Mouse (Mus musculus) embryo, embryonic 11.5 days (tissue): Measurements from ENCODE around the gene Eif1.
"Not testable (repeated sequence)": the region's sequence is repeated elsewhere in the genome, so short reads cannot be mapped to it uniquely, and the experiment has no call there.

Experiments used
- DNase-seq: peaks from one replicate; pipeline ENCODE4 v3.0.0-alpha.2; 2012; ENCODE audit warnings: low read depth, low spot score

Eif1 gene

GRCm38 (mm10) chr11:100352076-100352857, 32.6 kb downstream of the Eif1 start:
- no peak for DNase-seq

- no peak for DNase-seq
These were observed 35.7 kb downstream of the Eif1 start for GRCm38 (mm10) chr11:100355151-100355951.

DNA sequence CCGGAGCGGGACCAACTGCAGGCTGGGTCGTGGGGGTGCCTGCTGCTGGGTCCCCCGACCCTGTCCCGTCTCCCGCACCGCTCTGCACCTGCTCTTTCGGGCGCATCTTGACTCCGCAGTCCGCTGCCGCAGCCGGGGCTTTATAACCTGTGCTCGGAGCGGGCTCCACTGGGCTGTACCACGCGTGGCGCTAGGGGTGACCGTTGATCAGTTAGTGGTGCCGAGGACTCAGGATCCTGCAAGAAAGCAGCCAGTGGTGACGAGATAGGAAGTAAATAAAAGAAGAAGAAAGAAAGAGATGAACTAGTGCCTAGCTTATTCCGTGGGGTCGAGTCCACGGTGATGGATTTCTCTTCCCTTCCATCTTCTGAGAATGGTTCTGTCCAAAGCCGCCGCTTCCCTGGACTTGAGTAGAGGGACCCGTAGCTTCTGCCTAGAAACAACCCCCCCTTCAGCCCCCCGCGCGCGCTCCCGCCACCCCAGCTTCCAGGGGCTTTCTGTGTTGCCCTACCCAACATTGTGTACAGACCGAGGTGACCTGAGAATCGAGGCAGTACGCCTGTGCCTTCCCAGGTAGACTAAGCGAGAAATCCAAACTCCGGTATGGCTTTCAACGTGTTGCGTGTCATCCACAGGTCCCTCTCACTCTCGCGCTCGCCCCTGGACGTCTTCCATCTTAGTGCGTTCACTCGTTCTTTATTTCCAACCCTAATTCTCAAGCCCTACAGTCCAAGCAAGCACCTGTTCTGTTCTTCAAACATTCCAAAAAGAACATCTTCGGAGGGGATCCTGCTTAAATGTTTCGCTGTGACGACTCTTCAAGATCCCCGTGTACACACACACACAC, 36.5 kb downstream of the Eif1 start, which contains the start of gene Hap1:
TSS of gene Hap1 (minus strand) at position 157 of the 847 bp plus-strand sequence.
- DNase-seq: peak; percentile 47

DNA sequence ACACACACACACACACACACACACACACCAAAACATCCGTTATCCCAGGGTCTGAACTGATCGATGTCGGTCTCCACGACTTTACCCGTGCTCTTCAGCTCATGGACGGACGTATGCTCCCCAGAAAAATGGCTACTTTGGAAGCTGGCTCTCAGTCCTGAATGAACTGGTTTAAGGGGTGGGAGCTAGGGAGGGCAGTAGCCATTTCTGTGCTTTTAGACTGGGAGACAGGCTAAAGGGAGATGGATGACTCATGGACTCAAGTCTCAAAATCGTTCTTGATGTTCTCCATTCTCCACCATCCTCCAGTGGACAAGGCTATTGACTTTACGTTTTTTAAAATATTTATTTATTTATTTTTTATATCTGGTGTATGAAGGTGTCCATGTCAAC, 37.1 kb downstream of the Eif1 start:
- DNase-seq: no peak

DNA sequence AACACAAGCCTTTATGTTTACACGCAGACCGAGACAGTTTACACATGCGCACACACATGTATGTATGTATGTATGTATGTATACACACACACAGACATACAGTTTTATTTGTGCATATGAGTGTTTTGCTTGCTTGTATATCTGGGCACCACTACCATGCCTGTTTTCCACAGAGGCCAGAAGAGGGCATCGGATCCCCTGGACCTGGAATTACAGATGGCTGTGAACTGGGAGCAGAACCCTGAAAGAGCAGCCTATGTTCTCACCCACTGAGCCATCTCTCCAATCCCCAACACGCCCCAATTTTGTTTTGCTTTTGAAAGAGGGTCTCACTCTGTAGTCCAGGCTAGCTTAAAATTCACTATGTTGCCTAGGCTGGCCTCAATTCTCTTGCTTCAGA, 37.7 kb downstream of the Eif1 start:
- DNase-seq: no peak

DNA sequence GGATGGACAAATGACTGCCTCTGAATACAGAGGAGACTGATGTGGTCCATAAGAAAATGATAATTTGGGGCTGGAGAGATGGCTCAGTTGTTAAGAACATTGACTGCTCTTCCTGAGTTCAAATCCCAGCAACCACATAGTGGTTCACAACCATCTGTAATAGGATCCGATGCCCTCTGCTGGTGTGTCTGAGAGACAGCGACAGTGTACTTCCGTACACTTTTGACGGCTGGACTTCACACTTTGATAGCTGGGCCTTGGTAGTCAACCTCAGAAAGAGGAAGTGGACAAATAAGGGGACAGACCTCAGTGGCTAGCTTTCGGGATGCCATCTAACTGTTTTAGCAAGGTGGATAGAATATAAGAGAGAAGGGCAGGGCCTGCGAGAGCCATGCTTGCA, 40.5 kb downstream of the Eif1 start:
- DNase-seq: no peak

- not testable (repeated sequence) for DNase-seq
These were observed 41.4 kb downstream of the Eif1 start for GRCm38 (mm10) chr11:100361059-100361458.

- peak; percentile 58 for DNase-seq
These were observed 42.7 kb downstream of the Eif1 start for GRCm38 (mm10) chr11:100362209-100362978.

- DNase-seq: peak; percentile 37
These were observed 43.4 kb downstream of the Eif1 start for GRCm38 (mm10) chr11:100362979-100363562.

DNA sequence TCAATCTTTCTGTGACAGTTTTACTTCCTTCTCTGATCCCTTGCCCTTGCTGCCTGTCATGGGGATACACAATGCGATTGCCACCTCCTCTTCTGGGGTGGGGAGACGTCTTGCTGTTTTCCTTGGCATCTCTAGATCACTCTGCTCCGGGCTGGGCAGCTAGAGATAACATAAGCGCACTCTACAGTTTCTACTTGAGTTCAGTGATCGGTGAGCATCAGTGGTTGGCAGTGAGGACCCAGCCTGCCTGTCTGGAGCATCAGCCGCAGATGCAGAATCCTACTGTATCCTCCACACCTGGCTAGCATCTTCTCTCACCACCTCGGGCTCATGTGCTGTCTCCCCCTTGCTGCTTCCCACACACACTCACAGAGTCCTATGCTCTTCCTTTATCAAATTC, 49.5 kb downstream of the Eif1 start:
- DNase-seq: no peak

GRCm38 (mm10) chr11:100369822-100370221, 50.1 kb downstream of the Eif1 start:
- no peak for DNase-seq
